ENCODE assay signal across 9 mouse cellular contexts in the genomic region with DNA sequence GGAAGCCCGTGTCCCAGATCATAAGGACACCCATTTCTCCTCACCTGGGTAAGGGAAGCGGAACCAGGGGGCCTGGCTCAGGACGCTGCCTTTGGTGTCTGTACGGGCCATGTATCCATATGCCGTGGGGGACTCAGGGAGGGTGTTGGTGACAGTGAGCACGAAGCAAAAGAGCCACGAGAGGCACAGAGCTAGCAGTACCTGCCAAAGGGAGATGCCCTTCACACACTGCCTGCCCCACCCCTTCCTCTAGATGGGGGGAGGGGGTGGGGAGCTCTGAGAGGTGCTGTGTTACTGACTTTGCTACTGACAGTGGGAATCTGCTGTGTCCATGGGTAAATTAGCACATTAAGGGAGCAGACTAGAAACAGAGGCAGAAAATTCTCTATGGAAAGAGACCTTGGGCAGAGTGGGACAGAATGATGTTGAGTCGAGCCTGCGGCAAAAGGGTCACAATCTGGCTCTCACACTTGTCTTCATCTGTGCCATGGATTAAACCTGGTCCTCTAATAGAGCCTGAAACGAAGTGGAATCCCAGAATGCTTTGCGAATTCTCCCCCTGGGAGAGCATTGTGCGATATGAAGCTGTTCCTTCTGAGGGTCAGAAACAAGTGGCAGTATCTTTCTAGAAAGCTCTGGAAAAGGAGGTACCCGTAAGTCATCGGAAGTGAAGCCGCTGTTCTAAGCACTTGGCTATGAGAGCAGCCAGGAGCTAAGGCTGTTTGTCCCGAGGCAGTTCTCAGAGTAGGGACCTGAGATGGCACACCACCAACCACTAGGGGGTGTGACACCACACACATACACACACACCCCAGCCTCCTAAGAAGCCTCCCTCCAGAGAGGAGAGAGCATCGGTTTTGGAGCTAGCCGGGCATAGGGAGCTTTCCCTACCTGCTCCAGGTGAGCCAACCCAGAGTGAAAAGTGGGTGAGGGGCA. TPM values are rescaled to one million over a fixed set of nuclear protein-coding genes. Genes with fewer than 3 reads are reported as not detected.
DNase-seq lines count a peak whose midpoint lies in the region; ATAC-seq and TF ChIP-seq lines count a peak whose summit lies in the region.
"Had no signal": no experiment of that assay in that cellular context is flagged by ENCODE, and none has a peak within 500 bp of the region (broad histone marks: within the 10 kb centered on the region; RNA-seq: fewer than 3 reads in every experiment).

No protein-coding gene starts in this region.

- no peak overlapping the region for H3K9ac ChIP-seq in ES-Bruce4 (ENCODE audit: low read depth, poor library complexity, severe bottlenecking)
- H3K9ac ChIP-seq in hindbrain, embryonic 14.5 days = no peak overlapping the region
- H3K9ac ChIP-seq in liver, embryonic 11.5 days (ENCODE audit: low read depth, low read length) = no peak overlapping the region

- no peaks in the 10 kb centered on the region for H3K27me3 ChIP-seq in ES-Bruce4 (ENCODE audit: control insufficient read depth, insufficient read depth, low read length, poor library complexity, severe bottlenecking)
- H3K27me3 ChIP-seq in embryonic facial prominence, embryonic 10.5 days (replicated peaks; ENCODE audit: low read depth, poor library complexity, severe bottlenecking) = peaks cover under 1% of the 10 kb centered on the region; the same call in 1 of the 2 replicates
- H3K27me3 ChIP-seq in hindbrain, embryonic 14.5 days (ENCODE audit: control insufficient read depth, insufficient read depth, low read length) = no peaks in the 10 kb centered on the region
- no peaks in the 10 kb centered on the region for H3K27me3 ChIP-seq in liver, embryonic 11.5 days (replicated peaks; ENCODE audit: control insufficient read depth, insufficient read depth, low read length)

- intact Hi-C loops in gastrocnemius, postnatal 14 days (cut with DNase I; ENCODE audit: low total_unique reads) = no loop called here

- H3K4me2 ChIP-seq in hindbrain, embryonic 14.5 days (replicated peaks) = peak overlapping the region; percentile 24
- H3K4me2 ChIP-seq in liver, embryonic 11.5 days = peak overlapping the region; percentile 61

- 51% methylated on average over 18 of the region's 18 CpGs for WGBS in embryonic facial prominence, embryonic 10.5 days
- WGBS in hindbrain, embryonic 14.5 days = 52% methylated on average over 18 of the region's 18 CpGs
- WGBS in liver, embryonic 11.5 days = 49% methylated on average over 18 of the region's 18 CpGs

- DNase-seq in B cell, adult 2 months = peak; percentile 48
- peak; percentile 58 for DNase-seq in embryonic facial prominence, embryonic 10.5 days (ENCODE audit: low spot score)
- peak; percentile 28 for DNase-seq in hindbrain, embryonic 14.5 days (ENCODE audit: low spot score)
- peak; percentile 52 for DNase-seq in liver, embryonic 11.5 days (ENCODE audit: low spot score)
- DNase-seq in naive thymus-derived CD4-positive, alpha-beta T cell, adult 2 months (ENCODE audit: low read depth) = peak; percentile 76
- DNase-seq in urinary bladder, postnatal 25 days (ENCODE audit: low spot score) = no peak
- no peak for DNase-seq in gastrocnemius, postnatal 14 days

- H3K4me1 ChIP-seq in ES-Bruce4 (ENCODE audit: control insufficient read depth, insufficient read depth, low read length) = no peaks in the 10 kb centered on the region
- H3K4me1 ChIP-seq in embryonic facial prominence, embryonic 10.5 days = peaks cover 16% of the 10 kb centered on the region
- no peaks in the 10 kb centered on the region for H3K4me1 ChIP-seq in hindbrain, embryonic 14.5 days (replicated peaks; ENCODE audit: control insufficient read depth, insufficient read depth, low read length)
- no peaks in the 10 kb centered on the region; the same call in none of the 2 replicates for H3K4me1 ChIP-seq in liver, embryonic 11.5 days (replicated peaks; ENCODE audit: control insufficient read depth, insufficient read depth, low read length)

- no peak overlapping the region for H3K27ac ChIP-seq in ES-Bruce4 (ENCODE audit: insufficient read depth, low read length)
- no peak overlapping the region; the same call in 1 of the 2 replicates for H3K27ac ChIP-seq in embryonic facial prominence, embryonic 10.5 days (replicated peaks)
- H3K27ac ChIP-seq in hindbrain, embryonic 14.5 days = no peak overlapping the region
- H3K27ac ChIP-seq in liver, embryonic 11.5 days (ENCODE audit: low read depth, low read length) = no peak overlapping the region

- TF ChIP-seq CTCF in ES-Bruce4 (IDR thresholded peaks at IDR 0.05; ENCODE audit: low read depth, low read length) = peak; percentile 81

- TF ChIP-seq POLR2A in ES-Bruce4 (IDR thresholded peaks at IDR 0.05; ENCODE audit: insufficient read depth, low read length) = no peak

- ATAC-seq in hindbrain, embryonic 14.5 days (ENCODE audit: low FRiP score) = peak; percentile 70; the same call in 1 of the 2 replicates
- peak; percentile 85 for ATAC-seq in liver, embryonic 11.5 days (replicated peaks; ENCODE audit: low FRiP score)

- no peaks in the 10 kb centered on the region for H3K9me3 ChIP-seq in ES-Bruce4 (replicated peaks; ENCODE audit: control insufficient read depth, insufficient read depth, low read length, poor library complexity, severe bottlenecking)
- no peaks in the 10 kb centered on the region for H3K9me3 ChIP-seq in embryonic facial prominence, embryonic 10.5 days
- no peaks in the 10 kb centered on the region for H3K9me3 ChIP-seq in hindbrain, embryonic 14.5 days (ENCODE audit: control insufficient read depth, low read length)
- H3K9me3 ChIP-seq in liver, embryonic 11.5 days (ENCODE audit: control insufficient read depth, low read length) = no peaks in the 10 kb centered on the region

- no peak overlapping the region for H3K4me3 ChIP-seq in ES-Bruce4 (ENCODE audit: low read depth, low read length)
- peak overlapping the region; percentile 32 for H3K4me3 ChIP-seq in embryonic facial prominence, embryonic 10.5 days
- no peak overlapping the region for H3K4me3 ChIP-seq in hindbrain, embryonic 14.5 days (replicated peaks; ENCODE audit: low read length)
- H3K4me3 ChIP-seq in liver, embryonic 11.5 days (ENCODE audit: low read depth, low read length) = peak overlapping the region; percentile 27; the same call in 1 of the 2 replicates

- H3K36me3 ChIP-seq in ES-Bruce4 (ENCODE audit: control insufficient read depth, insufficient read depth, low read length, poor library complexity, severe bottlenecking) = no peaks in the 10 kb centered on the region
- no peaks in the 10 kb centered on the region for H3K36me3 ChIP-seq in embryonic facial prominence, embryonic 10.5 days (replicated peaks)
- H3K36me3 ChIP-seq in hindbrain, embryonic 14.5 days (replicated peaks; ENCODE audit: control insufficient read depth, insufficient read depth) = no peaks in the 10 kb centered on the region
- no peaks in the 10 kb centered on the region for H3K36me3 ChIP-seq in liver, embryonic 11.5 days (ENCODE audit: control insufficient read depth, insufficient read depth, low read length)

- no peak for TF ChIP-seq EP300 in ES-Bruce4 (IDR thresholded peaks at IDR 0.05; ENCODE audit: insufficient read depth, low read depth, low read length)

RNA-seq across cellular contexts. Expression of a gene that starts 33.0 kb away (rescaled TPM):
- polyA plus RNA-seq in ES-Bruce4 (2011; ENCODE audit: insufficient read depth, insufficient read length, low read depth, missing spikeins) = 1.3 and 2.4 TPM in 2 replicates
- 0.20 and 0.55 TPM in 2 replicates for polyA plus RNA-seq in embryonic facial prominence, embryonic 10.5 days (2016; fragmentation: Nextera tagmentation; extraction: Ambion mirVana)
- polyA plus RNA-seq in hindbrain, embryonic 14.5 days (2014; fragmentation: Nextera tagmentation; extraction: Ambion mirVana) = 0.48 and 0.78 TPM in 2 replicates
- 0.71 and 0.86 TPM in 2 replicates for polyA plus RNA-seq in liver, embryonic 11.5 days (2014; fragmentation: Nextera tagmentation; extraction: Ambion mirVana)
- total RNA-seq in gastrocnemius, postnatal 14 days (2021) = under 1 TPM in 1 of 2 experiments, not detected in 1; 0.11 TPM

RNA-seq across cellular contexts. Expression of a gene that starts 35.2 kb away (rescaled TPM):
- 0.69 and 0.94 TPM in 2 replicates for polyA plus RNA-seq in ES-Bruce4 (2011; ENCODE audit: insufficient read depth, insufficient read length, low read depth, missing spikeins)
- polyA plus RNA-seq in embryonic facial prominence, embryonic 10.5 days (2016; fragmentation: Nextera tagmentation; extraction: Ambion mirVana) = 0.12 TPM in 1 of 2 replicates, not detected in the other
- polyA plus RNA-seq in hindbrain, embryonic 14.5 days (2014; fragmentation: Nextera tagmentation; extraction: Ambion mirVana) = not detected in 2 replicates
- polyA plus RNA-seq in liver, embryonic 11.5 days (2014; fragmentation: Nextera tagmentation; extraction: Ambion mirVana) = not detected in 2 replicates
- not detected for total RNA-seq in gastrocnemius, postnatal 14 days (2021)
- total RNA-seq: layer of hippocampus, postnatal 10 days had no signal

RNA-seq across cellular contexts. Expression of a gene that starts 44.5 kb away (rescaled TPM):
- polyA plus RNA-seq in ES-Bruce4 (2011; ENCODE audit: insufficient read depth, insufficient read length, low read depth, missing spikeins) = 29.9 and 32.8 TPM in 2 replicates
- 11.9 and 13.2 TPM in 2 replicates for polyA plus RNA-seq in embryonic facial prominence, embryonic 10.5 days (2016; fragmentation: Nextera tagmentation; extraction: Ambion mirVana)
- 15.0 and 15.5 TPM in 2 replicates for polyA plus RNA-seq in hindbrain, embryonic 14.5 days (2014; fragmentation: Nextera tagmentation; extraction: Ambion mirVana)
- 15.5 and 19.3 TPM in 2 replicates for polyA plus RNA-seq in liver, embryonic 11.5 days (2014; fragmentation: Nextera tagmentation; extraction: Ambion mirVana)
- 1 to 10 TPM; 9.3 to 9.7 TPM for total RNA-seq in gastrocnemius, postnatal 14 days (2021)

Comparison
In these comparisons a context has a peak if more than half of its experiments do, and no peak if none do; other contexts are left out.
1. DNase-seq: peak in B cell, adult 2 months (2 of 2), embryonic facial prominence, embryonic 10.5 days (single experiment), hindbrain, embryonic 14.5 days (single experiment), liver, embryonic 11.5 days (single experiment) and naive thymus-derived CD4-positive, alpha-beta T cell, adult 2 months (single experiment); none in urinary bladder, postnatal 25 days (single experiment) and gastrocnemius, postnatal 14 days (single experiment).
2. H3K4me3 ChIP-seq: peak in embryonic facial prominence, embryonic 10.5 days (single experiment) and liver, embryonic 11.5 days (single experiment); none in ES-Bruce4 (single experiment) and hindbrain, embryonic 14.5 days (single experiment).